Mouse (Mus musculus): ENCODE measurements around the gene 1700061G19Rik. TPM values are rescaled to one million over a fixed set of nuclear protein-coding genes. Genes with fewer than 3 reads are reported as not detected.
A peak's percentile ranks its signal among the peaks of the same experiment; 100 is the strongest.
"Not testable (repeated sequence)": the region's sequence is repeated elsewhere in the genome, so short reads cannot be mapped to it uniquely, and the experiment has no call there.

The 1700061G19Rik gene
- total RNA-seq, 1 experiment from 2014 or later = 0.05 TPM

- no peak for ATAC-seq (replicated peaks; ENCODE audit: low read depth, poor library complexity, severe bottlenecking)
Measured at GRCm38 (mm10) chr17:56869481-56869977, 5.7 kb upstream of the 1700061G19Rik start.

GRCm38 (mm10) chr17:56870287-56870953 is 4.9 kb upstream of the 1700061G19Rik start:
- no peak for ATAC-seq (replicated peaks; ENCODE audit: low read depth, poor library complexity, severe bottlenecking)

GRCm38 (mm10) chr17:56871767-56872166 is 3.5 kb upstream of the 1700061G19Rik start:
- ATAC-seq (replicated peaks; ENCODE audit: low read depth, poor library complexity, severe bottlenecking) = no peak

GRCm38 (mm10) chr17:56872512-56872911 is 2.8 kb upstream of the 1700061G19Rik start:
- no peak for ATAC-seq (replicated peaks; ENCODE audit: low read depth, poor library complexity, severe bottlenecking)

GRCm38 (mm10) chr17:56874237-56874636 is 1.0 kb upstream of the 1700061G19Rik start, which contains the start of gene Acsbg2:
TSS of gene Acsbg2 (minus strand) at chr17:56874447.
- ATAC-seq (replicated peaks; ENCODE audit: low read depth, poor library complexity, severe bottlenecking) = no peak

GRCm38 (mm10) chr17:56876465-56876864 is 1.2 kb downstream of the 1700061G19Rik start:
- no peak for ATAC-seq (replicated peaks; ENCODE audit: low read depth, poor library complexity, severe bottlenecking)

- no peak for ATAC-seq (replicated peaks; ENCODE audit: low read depth, poor library complexity, severe bottlenecking)
Measured at GRCm38 (mm10) chr17:56876981-56877380, 1.7 kb downstream of the 1700061G19Rik start.

GRCm38 (mm10) chr17:56877426-56877825 is 2.1 kb downstream of the 1700061G19Rik start:
- no peak for ATAC-seq (replicated peaks; ENCODE audit: low read depth, poor library complexity, severe bottlenecking)

- peak; percentile 70 for ATAC-seq (replicated peaks; ENCODE audit: low read depth, poor library complexity, severe bottlenecking)
Measured at GRCm38 (mm10) chr17:56883612-56884011, 8.3 kb downstream of the 1700061G19Rik start.

- no peak for ATAC-seq (replicated peaks; ENCODE audit: low read depth, poor library complexity, severe bottlenecking)
Measured at GRCm38 (mm10) chr17:56884331-56884730, 9.1 kb downstream of the 1700061G19Rik start.

GRCm38 (mm10) chr17:56884809-56885208 is 9.5 kb downstream of the 1700061G19Rik start:
- peak; percentile 35; the same call in 1 of the 2 replicates for ATAC-seq (replicated peaks; ENCODE audit: low read depth, poor library complexity, severe bottlenecking)

- ATAC-seq (replicated peaks; ENCODE audit: low read depth, poor library complexity, severe bottlenecking) = no peak
Measured at GRCm38 (mm10) chr17:56888050-56888449, 12.8 kb downstream of the 1700061G19Rik start.

GRCm38 (mm10) chr17:56890018-56890417 is 14.7 kb downstream of the 1700061G19Rik start:
- ATAC-seq (replicated peaks; ENCODE audit: low read depth, poor library complexity, severe bottlenecking) = peak; percentile 80

GRCm38 (mm10) chr17:56895368-56895918 is 20.2 kb downstream of the 1700061G19Rik start:
- ATAC-seq (replicated peaks; ENCODE audit: low read depth, poor library complexity, severe bottlenecking) = peak; percentile 26

- no peak for ATAC-seq (replicated peaks; ENCODE audit: low read depth, poor library complexity, severe bottlenecking)
Measured at GRCm38 (mm10) chr17:56896513-56897129, 21.3 kb downstream of the 1700061G19Rik start.

GRCm38 (mm10) chr17:56897630-56898195 is 22.4 kb downstream of the 1700061G19Rik start:
- peak; percentile 86 for ATAC-seq (replicated peaks; ENCODE audit: low read depth, poor library complexity, severe bottlenecking)

- ATAC-seq (replicated peaks; ENCODE audit: low read depth, poor library complexity, severe bottlenecking) = no peak
Measured at GRCm38 (mm10) chr17:56902698-56903097, 27.4 kb downstream of the 1700061G19Rik start.

GRCm38 (mm10) chr17:56906166-56906565 is 30.9 kb downstream of the 1700061G19Rik start:
- no peak for ATAC-seq (replicated peaks; ENCODE audit: low read depth, poor library complexity, severe bottlenecking)

- ATAC-seq (replicated peaks; ENCODE audit: low read depth, poor library complexity, severe bottlenecking) = no peak
Measured at GRCm38 (mm10) chr17:56907096-56907495, 31.8 kb downstream of the 1700061G19Rik start.

GRCm38 (mm10) chr17:56907887-56908286 is 32.6 kb downstream of the 1700061G19Rik start:
- no peak for ATAC-seq (replicated peaks; ENCODE audit: low read depth, poor library complexity, severe bottlenecking)

GRCm38 (mm10) chr17:56909764-56910163 is 34.5 kb downstream of the 1700061G19Rik start:
- not testable (repeated sequence) for ATAC-seq (replicated peaks; ENCODE audit: low read depth, poor library complexity, severe bottlenecking)
